In genomic region chr17:6317339-6317985, GRCm38 (mm10) we compare ENCODE assay signal across 8 mouse cellular contexts. TPM values are rescaled to one million over a fixed set of nuclear protein-coding genes. Genes with fewer than 3 reads are reported as not detected.
DNase-seq lines count a peak whose midpoint lies in the region; ATAC-seq lines count a peak whose summit lies in the region.
"Not testable (repeated sequence)": the region's sequence is repeated elsewhere in the genome, so short reads cannot be mapped to it uniquely, and the experiment has no call there.

TSS of gene Dynlt1a (minus strand) at chr17:6317500.

- H3K27me3 ChIP-seq in hindbrain, embryonic 15.5 days = not testable (repeated sequence)

- H3K36me3 ChIP-seq in hindbrain, embryonic 15.5 days = not testable (repeated sequence)

- H3K9me3 ChIP-seq in hindbrain, embryonic 15.5 days = not testable (repeated sequence)

- 7% methylated on average over 23 of the region's 23 CpGs for WGBS in hindbrain, embryonic 15.5 days

- H3K4me1 ChIP-seq in hindbrain, embryonic 15.5 days (replicated peaks) = not testable (repeated sequence)

- ATAC-seq in hindbrain, embryonic 15.5 days (ENCODE audit: low FRiP score, low read depth) = peak; percentile 86

- peak; percentile 88 for DNase-seq in WW6 (ENCODE audit: low read depth, low spot score)
- peak; percentile 100 for DNase-seq in cerebellum, postnatal 36 days
- DNase-seq in frontal cortex, postnatal 36 days (ENCODE audit: low spot score in 2 of 2) = peak; percentile 92 to 93
- peak; percentile 90 for DNase-seq in left cerebral cortex, adult 11 months (ENCODE audit: low spot score)
- peak; percentile 98 for DNase-seq in lung, postnatal 36 days
- DNase-seq in retina, embryonic 14.5 days (ENCODE audit: low spot score) = peak; percentile 98
- DNase-seq in thymus, postnatal 4 days = peak; percentile 99

- H3K9ac ChIP-seq in hindbrain, embryonic 15.5 days = peak within 1 kb of the TSS; percentile 55

- peak within 1 kb of the TSS; percentile 60 for H3K4me2 ChIP-seq in hindbrain, embryonic 15.5 days

- H3K4me3 ChIP-seq in hindbrain, embryonic 15.5 days = peak within 1 kb of the TSS; percentile 44

- peak within 1 kb of the TSS; percentile 84 for H3K27ac ChIP-seq in hindbrain, embryonic 15.5 days (replicated peaks)

RNA-seq across cellular contexts. Expression of gene Dynlt1a, which starts in this region (rescaled TPM):
- polyA plus RNA-seq in hindbrain, embryonic 15.5 days (2015; fragmentation: Nextera tagmentation; extraction: Ambion mirVana) = 50.2 and 52.7 TPM in 2 replicates

Comparison
In these comparisons a context has a peak if more than half of its experiments do, and no peak if none do; other contexts are left out.
1. Peak in every context shown above with its lines: DNase-seq, ATAC-seq, H3K4me3 ChIP-seq and H3K27ac ChIP-seq.